In genomic region chr5:54156944-54157527, GRCm38 (mm10) we compare ENCODE assay signal across 16 mouse cellular contexts.
DNase-seq lines count a peak whose midpoint lies in the region; ATAC-seq and TF ChIP-seq lines count a peak whose summit lies in the region.
"Had no signal": no experiment of that assay in that cellular context is flagged by ENCODE, and none has a peak within 500 bp of the region (broad histone marks: within the 10 kb centered on the region; RNA-seq: fewer than 3 reads in every experiment).

No protein-coding gene starts in this region.

- H3K4me2 ChIP-seq in heart, embryonic 15.5 days, result no peak overlapping the region
- H3K4me2 ChIP-seq: embryonic facial prominence, embryonic 12.5 days; forebrain, embryonic 13.5 days; hindbrain, embryonic 14.5 days; liver, embryonic 13.5 days had no signal

- no peaks in the 10 kb centered on the region for H3K36me3 ChIP-seq in heart, embryonic 15.5 days
- H3K36me3 ChIP-seq in heart, adult 2 months (ENCODE audit: control insufficient read depth, insufficient read depth, low read length), result no peaks in the 10 kb centered on the region
- no peaks in the 10 kb centered on the region for H3K36me3 ChIP-seq in thymus, adult 2 months (ENCODE audit: control insufficient read depth, insufficient read depth, low read length)
- H3K36me3 ChIP-seq: embryonic facial prominence, embryonic 12.5 days; liver, embryonic 13.5 days had no signal

- peaks cover 4% of the 10 kb centered on the region; the same call in 1 of the 2 replicates for H3K27me3 ChIP-seq in heart, embryonic 15.5 days
- H3K27me3 ChIP-seq in heart, adult 2 months (ENCODE audit: control insufficient read depth, insufficient read depth, low read length), result no peaks in the 10 kb centered on the region
- no peaks in the 10 kb centered on the region for H3K27me3 ChIP-seq in thymus, adult 2 months (ENCODE audit: control insufficient read depth, insufficient read depth, low read length)
- H3K27me3 ChIP-seq: embryonic facial prominence, embryonic 12.5 days; forebrain, embryonic 13.5 days; liver, embryonic 13.5 days had no signal

- H3K4me1 ChIP-seq in heart, embryonic 15.5 days (replicated peaks), result peaks cover 40% of the 10 kb centered on the region
- peaks cover 4% of the 10 kb centered on the region for H3K4me1 ChIP-seq in heart, adult 2 months (ENCODE audit: control insufficient read depth, insufficient read depth, low read length)
- H3K4me1 ChIP-seq in thymus, adult 2 months (replicated peaks; ENCODE audit: control insufficient read depth, insufficient read depth, low read length), result peaks cover 6% of the 10 kb centered on the region; the same call in 1 of the 2 replicates
- H3K4me1 ChIP-seq: embryonic facial prominence, embryonic 12.5 days; liver, embryonic 13.5 days had no signal

- no peak for TF ChIP-seq EP300 in heart, adult 2 months (IDR thresholded peaks at IDR 0.05; ENCODE audit: insufficient read depth, low read depth, low read length)

- intact Hi-C loops in heart, adult 2 months (cut with DNase I), result no loop called here

- WGBS in heart, embryonic 15.5 days, result 16% methylated on average over 11 of the region's 11 CpGs
- 45% methylated on average over 11 of the region's 11 CpGs for WGBS in heart, adult 2 months
- 52% methylated on average over 11 of the region's 11 CpGs for WGBS in thymus, adult 2 months

- no peak overlapping the region for H3K9ac ChIP-seq in heart, embryonic 15.5 days
- no peak overlapping the region for H3K9ac ChIP-seq in heart, adult 2 months (ENCODE audit: low read depth, low read length)
- H3K9ac ChIP-seq: embryonic facial prominence, embryonic 12.5 days; forebrain, embryonic 13.5 days; hindbrain, embryonic 14.5 days; liver, embryonic 13.5 days had no signal

- ATAC-seq in heart, embryonic 15.5 days (replicated peaks; ENCODE audit: insufficient number of reproducible peaks, insufficient read depth, low FRiP score, low read depth), result peak; percentile 53
- ATAC-seq: forebrain, embryonic 13.5 days had no signal

- peak overlapping the region; percentile 71 for H3K27ac ChIP-seq in heart, embryonic 15.5 days
- no peak overlapping the region for H3K27ac ChIP-seq in heart, adult 2 months
- H3K27ac ChIP-seq in thymus, adult 2 months (ENCODE audit: control insufficient read depth, insufficient read depth, low read length), result no peak overlapping the region
- H3K27ac ChIP-seq: embryonic facial prominence, embryonic 12.5 days; forebrain, embryonic 13.5 days; hindbrain, embryonic 14.5 days; kidney, postnatal 0 days; liver, embryonic 13.5 days had no signal

- no peak for TF ChIP-seq CTCF in heart, adult 2 months (IDR thresholded peaks at IDR 0.05)
- TF ChIP-seq CTCF in thymus, adult 2 months (IDR thresholded peaks at IDR 0.05; ENCODE audit: borderline replicate concordance, control insufficient read depth, extremely low read depth, insufficient read depth, low read length, poor library complexity), result no peak

- TF ChIP-seq POLR2A in heart, adult 2 months (IDR thresholded peaks at IDR 0.05; ENCODE audit: insufficient read depth, low read depth, low read length), result no peak
- no peak for TF ChIP-seq POLR2A in thymus, adult 2 months (IDR thresholded peaks at IDR 0.05; ENCODE audit: control insufficient read depth, extremely low read depth, insufficient read depth, low read length, poor library complexity)

- no peaks in the 10 kb centered on the region for H3K79me2 ChIP-seq in heart, adult 2 months (replicated peaks; ENCODE audit: control insufficient read depth, insufficient read depth, low read length)

- H3K9me3 ChIP-seq in heart, embryonic 15.5 days (replicated peaks), result no peaks in the 10 kb centered on the region
- H3K9me3 ChIP-seq: embryonic facial prominence, embryonic 12.5 days; forebrain, embryonic 13.5 days; liver, embryonic 13.5 days had no signal

- H3K4me3 ChIP-seq in heart, embryonic 15.5 days, result no peak overlapping the region
- H3K4me3 ChIP-seq in heart, adult 2 months, result no peak overlapping the region
- H3K4me3 ChIP-seq in thymus, adult 2 months (ENCODE audit: control insufficient read depth, insufficient read depth, low read length), result no peak overlapping the region
- H3K4me3 ChIP-seq: embryonic facial prominence, embryonic 12.5 days; forebrain, embryonic 13.5 days; liver, embryonic 13.5 days; myocyte had no signal

- no peak for DNase-seq in heart, adult 2 months
- peak; percentile 12 for DNase-seq in thymus, postnatal 0 days (ENCODE audit: low spot score)
- DNase-seq in thymus, adult 2 months, result no peak
- DNase-seq in heart, postnatal 4 days, result peak; percentile 22
- peak; percentile 28 for DNase-seq in lung, postnatal 36 days
- DNase-seq in gastrocnemius, adult 8-10 months (ENCODE audit: low spot score in 2 of 2), result no peak
- no peak for DNase-seq in frontal cortex, postnatal 10 days (ENCODE audit: low spot score in 2 of 2)
- DNase-seq: adrenal gland, postnatal 36 days; cerebellum, postnatal 25 days; liver, embryonic 13.5 days had no signal

Comparison
In these comparisons a context has a peak if more than half of its experiments do, and no peak if none do; other contexts are left out.
1. DNase-seq: peak in thymus, postnatal 0 days (single experiment), heart, postnatal 4 days (single experiment) and lung, postnatal 36 days (single experiment); none in heart, adult 2 months (0 of 2), thymus, adult 2 months (single experiment), gastrocnemius, adult 8-10 months (0 of 2) and frontal cortex, postnatal 10 days (0 of 2).